Mouse (Mus musculus) mouse trophoblast stem cell (cell line): ENCODE measurements around the gene D7Ertd443e.

ENCODE experiments used
- in situ Hi-C, 2 experiments: fragments of 300-500 bp; cut with MseI, MboI; formaldehyde crosslinking; loops; 2 replicates in 1 of 2; 3 replicates in 1 of 2; pipeline ENCODE4 v1.15.1; 2025

D7Ertd443e gene

DNA sequence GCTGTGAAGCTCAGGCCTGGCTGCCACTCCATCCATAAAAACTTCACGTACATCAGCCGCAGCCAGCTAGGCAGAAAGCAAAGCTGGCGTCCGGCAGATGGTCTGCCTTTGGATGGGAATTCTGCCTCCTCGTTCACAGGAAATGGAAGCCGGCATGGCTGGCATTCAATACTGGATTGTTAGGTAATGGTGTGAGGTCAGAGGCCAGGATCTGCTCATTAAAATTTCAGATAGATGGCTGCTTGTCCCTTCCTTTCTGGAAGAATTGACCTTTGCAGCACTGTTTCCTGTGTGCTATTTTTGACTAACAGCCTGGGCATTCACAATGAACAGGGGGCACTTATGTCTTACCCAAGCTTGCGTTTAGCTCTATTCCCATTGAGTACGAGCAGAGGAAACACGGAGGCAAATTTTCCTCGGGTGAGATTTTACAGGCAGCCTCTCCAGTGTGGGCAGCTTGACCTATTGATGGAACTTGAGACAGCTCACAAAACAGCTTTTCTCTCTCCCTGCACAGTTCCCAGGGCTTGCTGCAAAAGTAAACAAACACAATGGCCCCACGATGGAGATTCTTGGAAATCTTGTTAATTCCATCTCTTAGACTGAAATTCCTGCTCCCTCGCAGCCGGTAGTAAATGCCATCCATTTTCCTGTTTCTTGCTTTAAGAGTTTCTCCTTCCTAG is 157.5 kb downstream of the D7Ertd443e start:
- in situ Hi-C loops = no loop called here

DNA sequence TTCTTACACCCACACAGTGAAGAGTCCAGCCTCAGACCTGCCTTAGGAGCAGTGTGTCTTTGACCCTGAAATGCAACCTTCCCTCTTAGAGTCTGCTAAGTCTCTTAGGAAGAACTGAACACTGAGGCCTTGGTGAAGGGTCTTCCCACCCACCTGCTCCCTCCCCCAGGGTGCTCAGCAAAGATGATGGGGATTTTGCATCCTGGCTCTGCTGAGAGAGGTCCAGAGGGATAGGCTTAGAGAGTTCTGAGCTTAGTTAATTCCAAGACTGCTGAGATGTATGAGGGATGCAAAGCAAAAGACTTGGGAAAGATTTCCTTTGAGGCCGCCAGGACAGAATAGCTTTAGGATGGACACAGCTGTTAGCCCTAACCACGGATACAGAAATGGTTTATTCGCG is 158.4 kb downstream of the D7Ertd443e start:
- in situ Hi-C loops = no loop called here

DNA sequence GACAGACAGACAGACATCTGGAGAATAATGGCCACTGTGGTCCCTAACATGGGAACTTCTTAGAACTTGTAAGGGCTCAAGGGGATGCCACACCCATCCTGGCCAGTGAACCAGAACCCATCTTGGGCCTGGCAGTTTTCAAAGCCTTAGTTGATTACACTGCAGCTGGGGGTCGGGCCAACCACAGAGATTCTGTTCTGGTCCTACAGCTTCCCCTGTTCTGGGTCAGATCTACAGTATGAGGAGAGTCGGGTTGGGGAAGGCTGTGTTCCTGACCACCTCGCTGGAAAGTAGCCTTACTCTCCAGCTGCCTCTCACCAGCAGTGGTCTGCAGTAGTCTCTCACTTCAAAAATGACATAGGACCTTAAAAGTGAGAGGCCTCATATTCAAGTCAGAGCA is 159.2 kb downstream of the D7Ertd443e start:
- in situ Hi-C loops = no loop called here

DNA sequence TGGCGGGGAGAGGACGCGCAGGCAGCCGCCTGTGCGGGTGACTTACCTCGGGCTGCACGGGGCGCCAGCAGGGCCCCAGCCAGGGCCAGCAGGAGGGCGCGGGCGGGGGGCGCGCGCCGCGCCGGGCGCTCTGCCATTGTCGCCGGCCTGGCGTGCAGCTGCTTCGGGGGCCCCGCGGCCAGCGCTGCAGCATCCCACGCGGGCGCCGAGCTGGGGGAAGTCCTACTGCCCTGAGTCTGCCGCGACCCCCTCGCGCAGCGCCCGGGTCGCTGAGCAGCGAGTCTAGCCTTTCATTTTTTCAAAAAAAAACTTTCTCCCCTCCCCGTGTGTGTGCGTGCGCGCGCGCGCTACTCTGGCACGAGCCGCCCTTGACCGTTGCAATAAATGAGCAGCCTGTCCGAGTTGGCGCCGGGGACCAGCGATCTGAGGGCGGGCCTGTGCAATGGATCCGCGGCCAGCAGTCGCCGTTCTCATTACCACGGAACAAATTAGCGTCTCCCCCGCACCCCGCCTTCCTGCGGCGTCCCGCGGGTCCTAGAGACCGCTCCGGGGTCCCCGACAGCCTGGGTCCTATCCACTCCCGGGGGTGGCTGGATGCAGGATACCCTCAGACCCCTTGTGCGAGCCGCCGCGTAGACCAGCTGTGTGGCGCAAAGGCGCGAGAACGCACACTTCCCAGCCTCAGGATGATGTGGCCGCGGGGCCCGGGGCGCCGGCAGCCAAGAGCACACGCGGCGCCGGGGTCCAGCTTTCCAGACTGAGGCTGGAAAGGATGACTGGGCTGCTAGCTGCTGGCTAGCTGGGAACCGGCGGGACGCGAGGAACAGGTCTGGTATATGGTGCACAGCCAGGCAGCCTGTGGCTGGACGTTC is 160.5 kb downstream of the D7Ertd443e start:
- in situ Hi-C loops = loop anchor here in 1 of 2 experiments (5.0 kb wide), 1 partner anchor 368 kb away; no protein-coding TSS in a partner anchor

DNA sequence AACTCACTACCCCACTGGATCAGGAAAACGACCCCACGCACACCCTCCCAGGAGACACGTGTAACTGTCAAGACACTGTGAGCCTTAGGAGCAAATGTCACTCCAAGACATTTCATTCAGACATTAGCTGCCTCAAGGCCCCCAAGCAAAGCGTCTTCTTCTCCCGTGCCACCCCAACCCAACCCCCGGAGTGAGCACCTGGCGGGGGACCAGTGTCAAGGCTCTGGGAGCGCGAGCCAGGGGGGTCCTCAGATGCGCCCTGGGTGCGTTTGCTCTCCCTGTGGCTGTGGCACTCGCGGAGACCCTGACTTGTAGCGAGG is 161.1 kb downstream of the D7Ertd443e start:
- in situ Hi-C loops = loop anchor here in 1 of 2 experiments (5.0 kb wide), 1 partner anchor 367 kb away; no protein-coding TSS in a partner anchor

DNA sequence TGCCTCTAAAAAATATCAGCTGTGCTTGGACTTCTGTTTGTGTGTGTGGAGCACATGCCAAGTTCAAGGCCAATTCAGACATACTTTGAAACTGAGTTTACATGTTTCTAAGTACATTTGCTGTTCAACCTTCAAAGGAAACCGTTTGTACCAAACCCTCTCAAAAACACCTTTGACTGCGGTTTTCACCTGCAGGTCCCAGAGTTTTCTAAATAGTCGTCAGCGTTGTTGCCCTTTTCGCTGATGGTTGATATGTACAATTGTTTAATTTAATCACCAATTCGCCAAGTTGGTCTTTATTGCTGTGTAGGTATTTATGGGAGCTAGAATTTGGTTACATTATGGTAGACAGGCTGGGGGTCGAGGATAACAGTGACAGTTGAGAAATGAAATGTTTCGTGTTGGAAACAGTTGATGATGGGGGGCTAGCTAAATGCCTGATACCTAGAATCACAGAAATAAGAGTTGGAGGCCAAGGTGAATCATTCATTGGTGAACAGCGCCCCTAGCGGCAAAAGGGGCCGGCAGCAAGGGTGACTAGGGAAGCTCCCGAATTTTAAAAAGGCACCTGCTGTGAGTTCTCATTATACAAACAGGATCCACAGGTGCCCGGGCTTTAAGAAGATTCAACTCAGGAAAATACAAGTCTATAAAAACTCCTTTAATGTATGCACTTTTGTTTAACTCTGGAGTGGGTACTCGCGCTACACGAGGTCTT is 161.9 kb downstream of the D7Ertd443e start:
- in situ Hi-C loops = loop anchor here in 1 of 2 experiments (5.0 kb wide), 1 partner anchor 366 kb away; no protein-coding TSS in a partner anchor
